Mouse (Mus musculus) layer of hippocampus, postnatal 14 days (tissue): Measurements from ENCODE around the gene Gabarap. TPM values are rescaled to one million over a fixed set of nuclear protein-coding genes. Genes with fewer than 3 reads are reported as not detected.
"Not testable (repeated sequence)": the region's sequence is repeated elsewhere in the genome, so short reads cannot be mapped to it uniquely, and the experiment has no call there.

Experiments used
- DNase-seq, 2 experiments: peaks; one replicate each; pipeline ENCODE4 v3.0.0; 2021 to 2022; ENCODE audit warnings: low spot score in 2 of 2, mixed read lengths in 1 of 2
- long read RNA-seq, 2 experiments: library from polyadenylated mRNA; stranded (forward); transcript quantifications; one replicate each; pipeline ENCODE4 v2.0.0; 2021
- total RNA-seq, 2 experiments: library from RNA; stranded (reverse); gene quantifications; 2 replicates each; pipeline ENCODE4 v1.2.3; 2021

Gene Gabarap
- 100 to 1,000 TPM; 221 to 251 TPM for total RNA-seq
- long read RNA-seq, experiment 1, transcript Gabarap-201 (4 exons, 1,351 nt), result major isoform, 105 of 107 reads
- long read RNA-seq, experiment 1, partial matches to known transcripts, result 0 of 107 reads
- long read RNA-seq, experiment 1, other reads (novel, unspliced or antisense), result 1 of 107 reads
- long read RNA-seq, experiment 2, transcript Gabarap-201 (4 exons, 1,351 nt), result major isoform, 222 of 233 reads
- long read RNA-seq, experiment 2, partial matches to known transcripts, result 5 of 233 reads
- long read RNA-seq, experiment 2, other reads (novel, unspliced or antisense), result 3 of 233 reads

- DNase-seq, result peak; percentile 97 to 98
These were observed at the start of gene Gabarap for GRCm38 (mm10) chr11:69990850-69991691. Gabarap (plus strand) TSS chr11:69991143.

DNA sequence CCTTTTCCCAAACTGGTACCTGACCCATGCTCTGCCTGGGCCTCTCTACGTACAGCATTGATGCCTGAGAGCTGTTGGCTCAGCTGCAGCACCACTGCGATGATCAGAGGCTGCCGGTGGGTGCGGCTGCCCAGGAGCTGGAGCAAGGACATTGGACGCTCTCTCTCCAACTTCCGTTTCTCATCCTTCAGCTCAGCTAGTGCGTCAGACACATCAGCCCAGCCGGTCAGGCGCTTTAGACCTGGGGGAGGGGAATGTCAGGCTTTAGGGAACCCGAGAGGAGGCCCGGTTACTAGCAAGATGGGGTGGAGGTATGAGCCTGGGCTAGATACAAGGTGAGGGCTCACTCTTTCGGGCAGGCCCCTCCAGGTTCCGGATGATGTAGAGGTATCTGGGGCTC is 45.7 kb upstream of the Gabarap start:
- DNase-seq, result no peak

- no peak for DNase-seq
These were observed 44.7 kb upstream of the Gabarap start for GRCm38 (mm10) chr11:69945997-69946891.

- no peak for DNase-seq
These were observed 43.4 kb upstream of the Gabarap start for GRCm38 (mm10) chr11:69947337-69948065.

GRCm38 (mm10) chr11:69948066-69948762 is 42.7 kb upstream of the Gabarap start, which contains the start of gene Slc2a4:
Slc2a4 (minus strand) TSS chr11:69948188.
- DNase-seq, result peak; percentile 62 to 77

GRCm38 (mm10) chr11:69948763-69949150 is 42.2 kb upstream of the Gabarap start:
- DNase-seq, result peak; percentile 77 to 78

DNA sequence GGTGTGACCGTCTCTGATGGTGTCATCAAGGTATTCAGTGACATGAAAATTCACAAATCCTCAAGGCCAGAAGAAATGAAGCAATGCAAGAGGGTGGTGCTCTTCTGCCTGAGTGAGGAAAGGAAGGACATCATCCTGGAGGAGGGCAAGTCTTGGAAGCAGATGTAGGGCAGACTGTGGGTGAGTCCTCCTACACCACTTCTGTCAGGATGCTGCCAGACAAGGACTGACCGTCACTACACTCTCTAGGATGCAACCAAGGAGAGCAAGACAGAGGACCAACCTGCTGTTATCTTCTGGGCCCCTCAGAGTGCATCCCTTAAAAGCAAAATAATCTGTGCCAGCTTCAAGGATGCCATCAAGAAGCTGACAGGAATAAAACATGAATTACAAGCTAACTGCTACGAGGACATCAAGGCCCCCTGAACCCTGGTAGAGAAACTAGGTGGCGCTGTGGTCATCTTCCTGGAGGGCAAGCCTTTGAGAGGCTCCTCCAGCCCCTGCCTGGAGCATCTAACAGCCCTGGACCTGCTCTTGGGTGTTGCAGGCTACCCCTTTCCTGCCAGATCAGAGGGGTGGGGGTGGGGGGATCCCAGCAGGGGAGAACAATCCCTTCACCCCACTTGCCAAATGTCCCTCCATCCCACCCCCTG is 40.0 kb upstream of the Gabarap start:
- DNase-seq, result no peak

GRCm38 (mm10) chr11:69952274-69952673 is 38.7 kb upstream of the Gabarap start:
- DNase-seq, result no peak

GRCm38 (mm10) chr11:69953267-69953915 is 37.6 kb upstream of the Gabarap start:
- no peak for DNase-seq

- not testable (repeated sequence) for DNase-seq
These were observed 35.3 kb upstream of the Gabarap start for GRCm38 (mm10) chr11:69955618-69956017.

- no peak for DNase-seq
These were observed 34.7 kb upstream of the Gabarap start for GRCm38 (mm10) chr11:69956218-69956617.

GRCm38 (mm10) chr11:69960616-69961015 is 30.3 kb upstream of the Gabarap start:
- no peak for DNase-seq

DNA sequence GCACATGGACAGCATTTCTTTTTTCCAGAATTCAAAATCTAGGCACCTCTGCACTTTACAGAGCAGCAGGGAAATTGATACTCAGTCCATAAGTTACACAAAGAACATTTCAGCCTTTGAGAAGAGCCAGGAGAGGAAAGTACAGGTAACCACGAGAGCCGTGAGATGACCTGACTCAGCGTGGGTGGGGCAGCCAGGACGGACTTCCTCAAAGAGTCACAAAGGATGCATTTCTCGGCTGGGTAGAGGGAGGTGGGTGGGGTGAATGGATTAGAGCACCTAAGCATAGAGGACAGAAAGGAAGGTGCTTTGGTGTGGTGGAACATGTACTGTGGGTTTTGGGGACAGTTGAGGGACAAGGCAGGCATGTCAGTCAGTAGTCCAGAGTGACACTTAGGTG is 29.1 kb upstream of the Gabarap start:
- DNase-seq, result no peak

GRCm38 (mm10) chr11:69964650-69965270 is 26.2 kb upstream of the Gabarap start, which contains the start of gene Cldn7:
Cldn7 (plus strand) TSS chr11:69964779.
- DNase-seq, result no peak

GRCm38 (mm10) chr11:69965271-69966005 is 25.5 kb upstream of the Gabarap start:
- no peak for DNase-seq

GRCm38 (mm10) chr11:69966006-69966859 is 24.7 kb upstream of the Gabarap start:
- DNase-seq, result no peak
